In the genomic region with DNA sequence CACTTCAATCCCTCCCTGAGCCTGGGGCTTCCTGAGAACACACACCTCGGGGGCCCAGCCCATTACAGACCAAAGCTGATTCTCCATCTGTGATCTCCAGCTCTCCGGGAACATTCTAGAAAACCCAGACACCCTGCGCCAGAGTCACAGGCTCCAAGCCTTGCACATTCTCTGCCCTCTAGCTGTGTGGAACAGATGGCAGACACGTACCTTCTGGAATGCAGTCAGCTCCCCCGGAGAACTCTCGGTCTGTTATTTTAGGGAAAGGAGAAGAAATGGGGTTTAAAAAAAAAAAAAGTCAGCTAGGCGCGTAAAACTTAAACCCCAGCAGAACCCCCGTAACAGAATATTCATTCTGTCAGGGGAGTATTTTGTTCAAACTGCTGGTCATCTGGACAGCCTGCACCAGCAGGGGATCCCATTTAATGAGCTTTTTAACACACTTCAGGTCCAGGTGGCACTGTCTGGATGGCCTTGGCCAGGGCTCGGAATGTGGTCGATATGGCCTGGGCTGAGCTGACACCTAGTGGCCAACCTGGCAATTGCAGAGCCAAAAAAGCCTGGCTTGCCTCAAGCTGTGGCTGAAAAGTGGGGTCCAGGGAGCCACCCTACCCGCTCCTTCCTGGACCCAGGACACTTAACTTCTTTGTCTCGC, we compare ENCODE assay signal across 8 mouse cellular contexts.
DNase-seq lines count a peak whose midpoint lies in the region; ATAC-seq and TF ChIP-seq lines count a peak whose summit lies in the region.

No protein-coding gene starts in this region.

- H3K4me2 ChIP-seq in forebrain, embryonic 16.5 days (ENCODE audit: low read length), result 0 out of 2 replicates have a peak overlapping the region, but pooled peaks have one; percentile 11
- no peak overlapping the region for H3K4me2 ChIP-seq in hindbrain, embryonic 12.5 days (replicated peaks)
- H3K4me2 ChIP-seq in lung, postnatal 0 days (replicated peaks; ENCODE audit: low read depth, low read length), result no peak overlapping the region

- peak; percentile 80 for DNase-seq in NIH3T3 (ENCODE audit: low read depth)
- peak; percentile 92 to 93 for DNase-seq in cerebellum, adult 18-20 months
- DNase-seq in layer of hippocampus, adult 9-11 months, result peak; percentile 61
- peak; percentile 64 for DNase-seq in lung, postnatal 0 days (ENCODE audit: low spot score)
- peak; percentile 72 for DNase-seq in ovary, postnatal 36 days (ENCODE audit: low spot score)
- peak; percentile 63 for DNase-seq in urinary bladder, adult 2 months (ENCODE audit: low spot score)

- H3K9me3 ChIP-seq in forebrain, embryonic 16.5 days (ENCODE audit: control insufficient read depth, low read length), result no peaks in the 10 kb centered on the region
- H3K9me3 ChIP-seq in hindbrain, embryonic 12.5 days (replicated peaks), result 0 out of 2 replicates have a peak, but pooled peaks cover 4% of the 10 kb centered on the region
- H3K9me3 ChIP-seq in lung, postnatal 0 days (ENCODE audit: low read length), result 0 out of 2 replicates have a peak, but pooled peaks cover 3% of the 10 kb centered on the region

- H3K4me3 ChIP-seq in forebrain, embryonic 16.5 days (replicated peaks; ENCODE audit: low read length), result no peak overlapping the region
- no peak overlapping the region for H3K4me3 ChIP-seq in hindbrain, embryonic 12.5 days
- no peak overlapping the region for H3K4me3 ChIP-seq in lung, postnatal 0 days (ENCODE audit: low read depth, low read length)

- H3K27me3 ChIP-seq in forebrain, embryonic 16.5 days (replicated peaks; ENCODE audit: control insufficient read depth, insufficient read depth, low read length), result no peaks in the 10 kb centered on the region
- peaks cover 6% of the 10 kb centered on the region; the same call in 1 of the 2 replicates for H3K27me3 ChIP-seq in hindbrain, embryonic 12.5 days
- H3K27me3 ChIP-seq in lung, postnatal 0 days (replicated peaks; ENCODE audit: insufficient read depth, low read length), result no peaks in the 10 kb centered on the region

- WGBS in forebrain, embryonic 16.5 days, result 22% methylated on average over 13 of the region's 13 CpGs
- 35% methylated on average over 13 of the region's 13 CpGs for WGBS in hindbrain, embryonic 12.5 days
- WGBS in lung, postnatal 0 days, result 34% methylated on average over 13 of the region's 13 CpGs

- H3K36me3 ChIP-seq in forebrain, embryonic 16.5 days (ENCODE audit: control insufficient read depth, insufficient read depth), result no peaks in the 10 kb centered on the region
- H3K36me3 ChIP-seq in hindbrain, embryonic 12.5 days, result no peaks in the 10 kb centered on the region
- H3K36me3 ChIP-seq in lung, postnatal 0 days (ENCODE audit: insufficient read depth, low read length), result no peaks in the 10 kb centered on the region

- TF ChIP-seq EP300 in lung, postnatal 0 days (IDR thresholded peaks at IDR 0.05), result no peak

- no peak overlapping the region for H3K9ac ChIP-seq in forebrain, embryonic 16.5 days (replicated peaks; ENCODE audit: low read depth, low read length)
- peak overlapping the region; percentile 24; the same call in 1 of the 2 replicates for H3K9ac ChIP-seq in hindbrain, embryonic 12.5 days
- H3K9ac ChIP-seq in lung, postnatal 0 days (replicated peaks; ENCODE audit: low read depth), result no peak overlapping the region

- H3K4me1 ChIP-seq in forebrain, embryonic 16.5 days (replicated peaks; ENCODE audit: control insufficient read depth, insufficient read depth, low read length), result peaks cover 12% of the 10 kb centered on the region
- peaks cover 9% of the 10 kb centered on the region; the same call in 1 of the 2 replicates for H3K4me1 ChIP-seq in hindbrain, embryonic 12.5 days
- no peaks in the 10 kb centered on the region for H3K4me1 ChIP-seq in lung, postnatal 0 days (ENCODE audit: insufficient read depth, low read depth, low read length)

- ATAC-seq in forebrain, embryonic 16.5 days, result peak; percentile 84
- peak; percentile 69 for ATAC-seq in hindbrain, embryonic 12.5 days (ENCODE audit: low FRiP score)
- peak; percentile 55 for ATAC-seq in lung, postnatal 0 days

- peak overlapping the region; percentile 13 for H3K27ac ChIP-seq in forebrain, embryonic 16.5 days (ENCODE audit: low read length)
- no peak overlapping the region for H3K27ac ChIP-seq in hindbrain, embryonic 12.5 days
- H3K27ac ChIP-seq in lung, postnatal 0 days (ENCODE audit: low read length), result no peak overlapping the region

- TF ChIP-seq CTCF in lung, postnatal 0 days (IDR thresholded peaks at IDR 0.05), result peak; percentile 99
